Mouse (Mus musculus) hindbrain, embryonic 15.5 days (tissue): ENCODE measurements around the gene Nup98. TPM values are rescaled to one million over a fixed set of nuclear protein-coding genes. Genes with fewer than 3 reads are reported as not detected.
A peak's percentile ranks its signal among the peaks of the same experiment; 100 is the strongest.

Experiments used
- ATAC-seq: fragments of 200-750 bp; cut with Nextera tagmentation; 2 replicates; pipeline ENCODE4 v1.8.0; 2017; ENCODE audit warnings: low read depth, moderate number of reproducible peaks, moderate TSS enrichment; ENCODE audit not compliant: low FRiP score
- H3K27ac ChIP-seq: fragments of 300-500 bp; sonication (generic); replicated peaks from 2 replicates; pipeline ENCODE4 v1.5.1; 2015; ENCODE audit warnings: mild to moderate bottlenecking, inconsistent platforms
- H3K27me3 ChIP-seq: fragments of 300-500 bp; sonication (generic); 2 replicates; pipeline ENCODE4 v1.6.1; 2015; ENCODE audit warnings: control low read depth, inconsistent platforms
- H3K36me3 ChIP-seq: fragments of 300-500 bp; sonication (generic); 2 replicates; pipeline ENCODE4 v1.6.1; 2015; ENCODE audit warnings: control low read depth, inconsistent platforms
- H3K4me1 ChIP-seq: fragments of 300-500 bp; sonication (generic); replicated peaks from 2 replicates; pipeline ENCODE4 v1.6.1; 2015; ENCODE audit warnings: control low read depth, inconsistent platforms
- H3K4me2 ChIP-seq: fragments of 300-500 bp; sonication (generic); 2 replicates; pipeline ENCODE4 v1.6.1; 2015; ENCODE audit warnings: moderate library complexity, mild to moderate bottlenecking, inconsistent platforms
- H3K4me3 ChIP-seq: fragments of 300-500 bp; sonication (generic); 2 replicates; pipeline ENCODE4 v1.5.1; 2015; ENCODE audit warnings: mild to moderate bottlenecking, inconsistent platforms
- H3K9ac ChIP-seq: fragments of 300-500 bp; sonication (generic); 2 replicates; pipeline ENCODE4 v1.6.1; 2015; ENCODE audit warnings: inconsistent platforms
- H3K9me3 ChIP-seq: fragments of 300-500 bp; sonication (generic); 2 replicates; pipeline ENCODE4 v1.6.1; 2016; ENCODE audit warnings: control low read depth, inconsistent platforms
- WGBS: fragments of 180-500 bp; shearing (Covaris S2); methylation state at CpG from one replicate; pipeline ENCODE4 v1.1.7; 2015; 5-methylcytosine and 5-hydroxymethylcytosine counted together
- polyA plus RNA-seq: library from polyadenylated mRNA; unstranded; fragments of >200 nt; fragmentation: Nextera tagmentation; extraction: Ambion mirVana; gene quantifications from 2 replicates; pipeline ENCODE4 v1.2.1, GENCODE M21; 2015

Nup98 gene
- polyA plus RNA-seq, 1 experiment from 2014 or later, result 19.0 TPM

- 0 out of 2 replicates have a peak, but pooled peaks cover 3% of the 10 kb centered on the region for H3K36me3 ChIP-seq
- H3K9ac ChIP-seq, result no peak overlapping the region
- H3K27ac ChIP-seq, result no peak overlapping the region
- H3K9me3 ChIP-seq, result no peaks in the 10 kb centered on the region
- 91% methylated on average over 4 of the region's 4 CpGs for WGBS
- H3K27me3 ChIP-seq, result no peaks in the 10 kb centered on the region
- ATAC-seq, result no peak
- H3K4me2 ChIP-seq, result no peak overlapping the region
- peaks cover 6% of the 10 kb centered on the region for H3K4me1 ChIP-seq
- H3K4me3 ChIP-seq, result no peak overlapping the region
Measured at GRCm38 (mm10) chr7:102228049-102228670, 18.2 kb upstream of the Nup98 start.

- H3K4me2 ChIP-seq, result no peak overlapping the region
- 96% methylated on average over 6 of the region's 6 CpGs for WGBS
- H3K36me3 ChIP-seq, result 0 out of 2 replicates have a peak, but pooled peaks cover 3% of the 10 kb centered on the region
- peaks cover 6% of the 10 kb centered on the region for H3K4me1 ChIP-seq
- no peaks in the 10 kb centered on the region for H3K9me3 ChIP-seq
- no peak overlapping the region for H3K9ac ChIP-seq
- no peak overlapping the region for H3K27ac ChIP-seq
- H3K27me3 ChIP-seq, result no peaks in the 10 kb centered on the region
- H3K4me3 ChIP-seq, result no peak overlapping the region
- ATAC-seq, result no peak
Measured at GRCm38 (mm10) chr7:102226051-102226450, 16.1 kb upstream of the Nup98 start.

- Histone ChIP-seq H3K36me3 (0 out of 2 replicates have a peak, but pooled peaks cover 3% of the 10 kb centered on the region), H3K4me3 (no peak overlapping the region), H3K4me2 (peak overlapping the region; percentile 70), H3K27ac (no peak overlapping the region), H3K27me3 (no peaks in the 10 kb centered on the region), H3K4me1 (peaks cover 6% of the 10 kb centered on the region), H3K9me3 (no peaks in the 10 kb centered on the region), H3K9ac (no peak overlapping the region)
- no peak for ATAC-seq
- WGBS, result 90% methylated on average over 5 of the region's 5 CpGs
Measured at GRCm38 (mm10) chr7:102223883-102224738, 14.1 kb upstream of the Nup98 start.

- Histone ChIP-seq H3K9me3 (no peaks in the 10 kb centered on the region), H3K4me3 (peak overlapping the region; percentile 63), H3K27ac (peak overlapping the region; percentile 58), H3K36me3 (no peaks in the 10 kb centered on the region), H3K4me1 (peaks cover 6% of the 10 kb centered on the region), H3K27me3 (no peaks in the 10 kb centered on the region), H3K4me2 (peak overlapping the region; percentile 70), H3K9ac (peak overlapping the region; percentile 60)
- under 1% methylated on average over 31 of the region's 31 CpGs for WGBS
- peak; percentile 89 for ATAC-seq
Measured at GRCm38 (mm10) chr7:102222830-102223556, 13.0 kb upstream of the Nup98 start.

- H3K4me1 ChIP-seq, result peaks cover 6% of the 10 kb centered on the region
- H3K27me3 ChIP-seq, result no peaks in the 10 kb centered on the region
- no peaks in the 10 kb centered on the region for H3K36me3 ChIP-seq
- no peaks in the 10 kb centered on the region for H3K9me3 ChIP-seq
- ATAC-seq, result peak; percentile 61
- no peak overlapping the region for H3K27ac ChIP-seq
- peak overlapping the region; percentile 60 for H3K9ac ChIP-seq
- whole genome bisulfite sequencing, result under 1% methylated on average over 9 of the region's 13 CpGs
- H3K4me3 ChIP-seq, result peak overlapping the region; percentile 63
- H3K4me2 ChIP-seq, result peak overlapping the region; percentile 70
Measured at GRCm38 (mm10) chr7:102222336-102222735, 12.4 kb upstream of the Nup98 start.

GRCm38 (mm10) chr7:102221899-102222298 lies 11.9 kb upstream of the Nup98 start:
- WGBS, result 52% methylated on average over 1 of the region's 1 CpGs
- peaks cover 6% of the 10 kb centered on the region for H3K4me1 ChIP-seq
- H3K36me3 ChIP-seq, result no peaks in the 10 kb centered on the region
- H3K4me2 ChIP-seq, result peak overlapping the region; percentile 70
- no peak overlapping the region for H3K9ac ChIP-seq
- no peaks in the 10 kb centered on the region for H3K27me3 ChIP-seq
- H3K27ac ChIP-seq, result no peak overlapping the region
- H3K9me3 ChIP-seq, result no peaks in the 10 kb centered on the region
- ATAC-seq, result no peak
- H3K4me3 ChIP-seq, result no peak overlapping the region; the same call in 1 of the 2 replicates

GRCm38 (mm10) chr7:102211071-102211470 lies 1.1 kb upstream of the Nup98 start:
- Histone ChIP-seq H3K4me3 (peak overlapping the region; percentile 69), H3K27ac (peak overlapping the region; percentile 94), H3K4me1 (peaks cover 27% of the 10 kb centered on the region), H3K9ac (peak overlapping the region; percentile 54; the same call in 1 of the 2 replicates), H3K27me3 (no peaks in the 10 kb centered on the region), H3K9me3 (no peaks in the 10 kb centered on the region), H3K36me3 (no peaks in the 10 kb centered on the region), H3K4me2 (peak overlapping the region; percentile 64)
- 64% methylated on average over 3 of the region's 3 CpGs for WGBS
- ATAC-seq, result no peak

GRCm38 (mm10) chr7:102208806-102209363 lies 1.1 kb downstream of the Nup98 start:
- H3K36me3 ChIP-seq, result no peaks in the 10 kb centered on the region
- 57% methylated on average over 4 of the region's 4 CpGs for WGBS
- peak overlapping the region; percentile 77 for H3K9ac ChIP-seq
- peak overlapping the region; percentile 69 for H3K4me3 ChIP-seq
- no peak for ATAC-seq
- peaks cover 27% of the 10 kb centered on the region for H3K4me1 ChIP-seq
- no peaks in the 10 kb centered on the region for H3K27me3 ChIP-seq
- H3K4me2 ChIP-seq, result peak overlapping the region; percentile 73
- H3K9me3 ChIP-seq, result no peaks in the 10 kb centered on the region
- peak overlapping the region; percentile 92 for H3K27ac ChIP-seq

- H3K9me3 ChIP-seq, result no peaks in the 10 kb centered on the region
- no peak overlapping the region for H3K9ac ChIP-seq
- H3K4me1 ChIP-seq, result peaks cover 19% of the 10 kb centered on the region
- no peak overlapping the region for H3K27ac ChIP-seq
- 78% methylated on average over 1 of the region's 1 CpGs for WGBS
- no peak for ATAC-seq
- H3K4me2 ChIP-seq, result no peak overlapping the region
- H3K36me3 ChIP-seq, result no peaks in the 10 kb centered on the region
- no peak overlapping the region for H3K4me3 ChIP-seq
- H3K27me3 ChIP-seq, result no peaks in the 10 kb centered on the region
Measured at GRCm38 (mm10) chr7:102205646-102206045, 4.3 kb downstream of the Nup98 start.

GRCm38 (mm10) chr7:102204296-102204857 lies 5.6 kb downstream of the Nup98 start:
- H3K36me3 ChIP-seq, result no peaks in the 10 kb centered on the region
- peaks cover 18% of the 10 kb centered on the region for H3K4me1 ChIP-seq
- no peak for ATAC-seq
- no peak overlapping the region for H3K9ac ChIP-seq
- H3K4me3 ChIP-seq, result no peak overlapping the region
- no peak overlapping the region for H3K4me2 ChIP-seq
- 89% methylated on average over 3 of the region's 3 CpGs for WGBS
- no peak overlapping the region for H3K27ac ChIP-seq
- no peaks in the 10 kb centered on the region for H3K27me3 ChIP-seq
- H3K9me3 ChIP-seq, result no peaks in the 10 kb centered on the region

- H3K27ac ChIP-seq, result no peak overlapping the region
- no peaks in the 10 kb centered on the region for H3K4me1 ChIP-seq
- H3K27me3 ChIP-seq, result no peaks in the 10 kb centered on the region
- no peak for ATAC-seq
- no peaks in the 10 kb centered on the region for H3K36me3 ChIP-seq
- no peak overlapping the region for H3K9ac ChIP-seq
- no peaks in the 10 kb centered on the region for H3K9me3 ChIP-seq
- H3K4me3 ChIP-seq, result no peak overlapping the region
- no peak overlapping the region for H3K4me2 ChIP-seq
Measured at GRCm38 (mm10) chr7:102200996-102201785, 8.8 kb downstream of the Nup98 start.
